Mouse (Mus musculus) stomach, postnatal 0 days (tissue): Measurements from ENCODE around the gene Ocel1. TPM values are rescaled to one million over a fixed set of nuclear protein-coding genes. Genes with fewer than 3 reads are reported as not detected.
A peak's percentile ranks its signal among the peaks of the same experiment; 100 is the strongest.

Source experiments
- ATAC-seq: fragments of 200-750 bp; cut with Nextera tagmentation; 2 replicates; pipeline ENCODE4 v1.8.0; 2017; ENCODE audit not compliant: low FRiP score, low TSS enrichment
- DNase-seq: peaks from one replicate; pipeline ENCODE4 v3.0.0-alpha.2; 2016; ENCODE audit warnings: low spot score
- H3K27ac ChIP-seq: fragments of 300-500 bp; sonication (generic); replicated peaks from 2 replicates; pipeline ENCODE4 v1.5.1; 2014; ENCODE audit warnings: mild to moderate bottlenecking, control low read depth
- H3K27me3 ChIP-seq: fragments of 300-500 bp; sonication (generic); 2 replicates; pipeline ENCODE4 v1.6.1; 2014; ENCODE audit warnings: low read length; ENCODE audit not compliant: control insufficient read depth, insufficient read depth
- H3K36me3 ChIP-seq: fragments of 300-500 bp; sonication (generic); 2 replicates; pipeline ENCODE4 v1.6.1; 2014; ENCODE audit warnings: low read length, mixed read lengths; ENCODE audit not compliant: control insufficient read depth, insufficient read depth
- H3K4me1 ChIP-seq: fragments of 300-500 bp; sonication (generic); replicated peaks from 2 replicates; pipeline ENCODE4 v1.6.1; 2014; ENCODE audit warnings: antibody characterized with exemption; ENCODE audit not compliant: control insufficient read depth, insufficient read depth
- H3K4me2 ChIP-seq: fragments of 300-500 bp; sonication (generic); replicated peaks from 2 replicates; pipeline ENCODE4 v1.6.1; 2014; ENCODE audit warnings: low read depth, mild to moderate bottlenecking, control low read depth, moderate library complexity
- H3K4me3 ChIP-seq: fragments of 300-500 bp; sonication (generic); 2 replicates; pipeline ENCODE4 v1.5.1; 2014; ENCODE audit warnings: low read depth, low read length, control low read depth
- H3K9ac ChIP-seq: fragments of 300-500 bp; sonication (generic); 2 replicates; pipeline ENCODE4 v1.6.1; 2014; ENCODE audit warnings: mild to moderate bottlenecking, low read length, control low read depth, mixed read lengths
- H3K9me3 ChIP-seq: fragments of 300-500 bp; sonication (generic); 2 replicates; pipeline ENCODE4 v1.6.1; 2016; ENCODE audit warnings: low read length; ENCODE audit not compliant: control insufficient read depth
- CTCF ChIP-seq: IDR thresholded peaks from 2 replicates; pipeline ENCODE4 v1.5.1; 2016; ENCODE audit warnings: antibody characterized with exemption, low read depth, mild to moderate bottlenecking, moderate library complexity
- EP300 ChIP-seq: optimal IDR thresholded peaks from 2 replicates; pipeline ENCODE3; 2016; ENCODE audit warnings: antibody characterized with exemption
- WGBS: fragments of 180-500 bp; shearing (Covaris S2); extraction: QIAGEN DNeasy Blood & Tissue Kit; methylation state at CpG from one replicate; pipeline ENCODE4 v1.1.7; 2014; 5-methylcytosine and 5-hydroxymethylcytosine counted together
- polyA plus RNA-seq: library from polyadenylated mRNA; unstranded; fragments of >200 nt; fragmentation: Nextera tagmentation; extraction: Ambion mirVana; gene quantifications from 2 replicates; pipeline ENCODE4 v1.2.1, GENCODE M21; 2015

The Ocel1 gene
- polyA plus RNA-seq, 1 experiment from 2014 or later = 8.2 TPM

DNA sequence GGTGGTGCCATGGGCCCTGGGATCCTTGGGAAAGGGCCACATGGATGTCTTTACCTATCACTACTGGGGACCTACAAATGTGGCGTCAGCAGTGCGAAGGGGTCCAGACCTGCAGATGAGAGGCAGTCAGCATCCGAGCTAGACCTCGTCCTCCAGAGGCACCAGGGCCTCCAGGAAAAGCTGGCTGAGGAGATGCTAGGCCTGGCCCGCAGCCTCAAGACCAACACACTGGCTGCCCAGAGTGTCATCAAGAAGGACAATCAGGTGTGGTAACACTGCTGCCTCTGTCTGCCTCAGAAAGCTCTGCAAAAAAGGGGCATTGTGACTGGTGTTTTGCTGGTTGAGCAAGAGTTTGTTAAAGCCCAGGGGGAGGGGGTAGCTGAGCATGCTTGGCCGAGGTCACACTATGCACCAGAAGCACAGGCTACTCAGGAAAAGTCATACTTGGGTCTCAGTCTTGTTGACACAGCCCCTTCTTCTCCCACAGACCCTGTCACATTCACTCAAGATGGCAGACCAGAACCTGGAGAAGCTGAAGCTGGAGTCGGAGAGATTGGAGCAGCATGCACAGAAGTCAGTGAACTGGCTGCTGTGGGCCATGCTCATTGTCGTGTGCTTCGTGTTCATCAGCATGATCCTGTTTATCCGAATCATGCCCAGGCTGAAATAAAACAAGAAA is 1.9 kb upstream of the Ocel1 start:
- Histone ChIP-seq H3K9me3 (no peaks in the 10 kb centered on the region), H3K4me2 (no peak overlapping the region), H3K4me1 (no peaks in the 10 kb centered on the region), H3K9ac (no peak overlapping the region), H3K36me3 (peaks cover 15% of the 10 kb centered on the region), H3K27ac (no peak overlapping the region), H3K4me3 (no peak overlapping the region), H3K27me3 (no peaks in the 10 kb centered on the region)
- TF ChIP-seq CTCF (no peak), EP300 (no peak)
- WGBS = 88% methylated on average over 10 of the region's 10 CpGs
- ATAC-seq = no peak
- DNase-seq = no peak

DNA sequence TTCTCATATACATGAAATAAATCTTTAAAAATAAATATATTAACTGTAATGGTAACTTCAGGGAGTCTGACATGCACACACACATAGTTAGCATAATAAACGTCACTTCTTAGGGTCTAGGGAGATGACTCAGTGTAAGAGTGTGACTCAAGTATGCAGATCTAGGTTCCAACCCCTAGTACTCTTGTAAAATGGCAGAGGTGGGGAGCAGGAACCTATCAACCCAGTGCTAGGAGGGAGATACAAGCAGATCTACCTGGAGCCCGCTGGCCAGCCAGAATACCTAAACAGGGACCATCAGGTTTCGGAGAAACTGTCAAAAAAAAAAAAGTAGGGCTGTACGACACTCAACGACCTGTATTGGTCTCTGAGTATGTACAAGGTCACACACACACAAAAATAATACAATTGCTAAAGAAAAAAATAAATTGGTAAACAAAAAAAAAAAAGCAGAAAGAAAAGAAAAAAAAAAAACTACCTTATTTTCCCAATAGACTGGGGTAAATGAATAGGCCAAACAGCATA is 325 bp upstream of the Ocel1 start:
- 8% methylated on average over 5 of the region's 5 CpGs for WGBS
- Histone ChIP-seq H3K4me2 (peak overlapping the region; percentile 47), H3K9ac (no peak overlapping the region), H3K27ac (0 out of 2 replicates have a peak overlapping the region, but pooled peaks have one; percentile 24), H3K4me3 (peak overlapping the region; percentile 67), H3K4me1 (0 out of 2 replicates have a peak, but pooled peaks cover 3% of the 10 kb centered on the region), H3K27me3 (no peaks in the 10 kb centered on the region), H3K9me3 (no peaks in the 10 kb centered on the region), H3K36me3 (peaks cover 15% of the 10 kb centered on the region)
- ATAC-seq = no peak
- TF ChIP-seq EP300 = no peak
- no peak for TF ChIP-seq CTCF
- no peak for DNase-seq

DNA sequence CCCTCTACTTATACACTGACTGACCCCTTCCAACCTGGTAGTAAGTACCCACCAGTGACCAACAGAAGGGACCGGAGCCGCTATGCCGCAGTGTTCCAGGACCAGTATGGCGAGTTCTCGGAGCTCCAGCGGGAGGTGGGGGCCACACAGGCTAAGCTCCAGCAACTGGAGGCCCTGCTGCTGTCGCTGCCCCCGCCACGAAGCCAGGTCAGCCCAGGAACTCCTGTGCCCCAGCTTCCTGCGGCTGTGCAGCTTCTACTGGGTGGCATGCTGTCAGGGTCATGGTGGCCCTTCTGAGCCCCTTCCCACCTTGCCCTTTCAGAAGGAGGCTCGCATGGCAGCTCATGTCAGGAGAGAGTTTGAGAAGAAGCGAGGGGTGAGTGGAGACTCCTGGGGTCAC is 1.3 kb downstream of the Ocel1 start:
- no peak overlapping the region for H3K9ac ChIP-seq
- 83% methylated on average over 12 of the region's 12 CpGs for WGBS
- no peak overlapping the region for H3K27ac ChIP-seq
- no peak overlapping the region for H3K4me3 ChIP-seq
- TF ChIP-seq CTCF = no peak
- TF ChIP-seq EP300 = no peak
- DNase-seq (no peak), ATAC-seq (no peak)
- peaks cover 19% of the 10 kb centered on the region for H3K36me3 ChIP-seq
- H3K9me3 ChIP-seq = no peaks in the 10 kb centered on the region
- no peaks in the 10 kb centered on the region for H3K27me3 ChIP-seq
- peaks cover 13% of the 10 kb centered on the region for H3K4me1 ChIP-seq
- no peak overlapping the region for H3K4me2 ChIP-seq

DNA sequence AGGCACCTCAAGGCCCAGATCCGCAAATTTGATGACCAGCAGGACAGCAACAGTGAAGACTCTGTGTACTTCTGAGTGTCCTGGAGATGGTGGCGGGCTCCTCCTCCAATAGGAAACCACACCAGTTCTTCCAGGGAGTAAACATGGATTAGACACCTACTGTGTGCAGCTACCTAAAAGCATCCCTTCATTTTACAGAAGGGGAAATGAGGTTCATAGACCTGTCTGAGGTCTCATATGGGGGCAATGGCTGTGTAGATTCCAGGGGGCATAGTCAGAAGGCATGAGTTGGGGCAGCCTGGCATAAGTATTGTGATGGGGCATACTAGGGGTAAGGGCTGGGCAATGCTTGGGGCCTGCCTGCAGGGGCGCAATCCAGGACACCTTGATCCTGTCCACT is 1.9 kb downstream of the Ocel1 start:
- H3K27ac ChIP-seq = no peak overlapping the region
- peaks cover 19% of the 10 kb centered on the region for H3K36me3 ChIP-seq
- H3K9me3 ChIP-seq = no peaks in the 10 kb centered on the region
- H3K4me3 ChIP-seq = no peak overlapping the region
- ATAC-seq = no peak
- no peak overlapping the region for H3K4me2 ChIP-seq
- DNase-seq = no peak
- WGBS = 84% methylated on average over 3 of the region's 3 CpGs
- peaks cover 14% of the 10 kb centered on the region for H3K4me1 ChIP-seq
- no peak overlapping the region for H3K9ac ChIP-seq
- no peaks in the 10 kb centered on the region for H3K27me3 ChIP-seq
- TF ChIP-seq CTCF (peak; percentile 17; the same call in 1 of the 2 replicates), EP300 (no peak)

DNA sequence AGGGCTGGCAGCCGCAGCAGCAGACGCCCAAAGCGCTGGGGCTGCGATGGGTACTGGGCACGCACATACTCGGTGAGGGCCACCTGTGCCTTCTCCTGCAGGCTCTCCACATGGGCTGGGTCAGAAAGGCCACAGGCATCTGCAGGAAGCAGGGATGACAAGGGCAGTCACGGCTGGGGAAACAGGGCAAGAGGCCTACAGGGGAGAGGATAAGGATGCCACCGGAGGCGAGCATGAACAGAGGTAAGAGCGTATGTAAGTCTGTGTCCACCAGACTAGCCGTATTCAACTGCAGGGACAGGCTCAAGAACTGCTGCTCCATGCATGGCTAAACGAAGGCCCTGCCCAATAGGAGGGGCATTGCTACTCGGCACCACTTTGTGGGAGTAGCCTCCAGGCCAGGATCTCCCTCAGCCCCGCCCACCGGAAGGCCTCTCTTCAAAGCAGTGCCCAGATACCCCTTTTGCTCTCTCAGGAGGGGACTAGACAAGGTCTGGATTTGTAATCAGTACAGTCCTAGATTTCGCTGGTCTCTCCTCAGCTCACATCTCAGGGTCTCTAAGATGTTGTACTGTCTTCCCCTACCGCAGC is 3.6 kb downstream of the Ocel1 start:
- Histone ChIP-seq H3K27me3 (no peaks in the 10 kb centered on the region), H3K9ac (no peak overlapping the region), H3K36me3 (peaks cover 13% of the 10 kb centered on the region), H3K4me2 (no peak overlapping the region), H3K27ac (no peak overlapping the region), H3K4me3 (no peak overlapping the region), H3K4me1 (peaks cover 19% of the 10 kb centered on the region), H3K9me3 (no peaks in the 10 kb centered on the region)
- 76% methylated on average over 17 of the region's 17 CpGs for WGBS
- DNase-seq = peak; percentile 53
- no peak for ATAC-seq
- no peak for TF ChIP-seq CTCF
- no peak for TF ChIP-seq EP300
